Mouse (Mus musculus) spleen, adult 12 weeks (tissue): ENCODE measurements at regions not wholly inside any gene's neighbourhood (a gene's known extent, or its start where the extent isn't known, plus 50 kb on each side); places are given as distances from the start of the nearest gene placed in this dataset.

Experiments
- DNase-seq: peaks from one replicate; pipeline ENCODE4 v3.0.0; 2022; ENCODE audit warnings: low spot score

DNA sequence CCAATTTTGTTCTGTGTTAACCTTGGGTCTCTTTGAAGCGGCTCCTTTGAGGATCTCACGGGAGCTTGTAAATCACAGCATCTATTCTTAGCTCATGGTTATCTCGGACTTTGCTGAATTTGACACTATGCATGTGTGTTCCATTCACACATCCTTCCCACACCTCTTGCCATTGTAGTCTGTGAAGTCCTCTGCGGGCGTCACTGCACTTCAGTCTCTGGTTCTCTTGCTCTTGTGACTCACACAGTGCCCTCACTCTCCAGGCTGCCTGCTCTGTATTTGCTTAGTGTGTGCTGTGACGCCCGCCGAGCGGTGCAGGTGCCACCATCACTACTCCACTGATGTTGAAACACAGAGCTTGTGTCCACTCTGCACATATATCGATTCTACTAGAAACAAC lies 1271.2 kb downstream of the Synb start:
- DNase-seq = no peak

DNA sequence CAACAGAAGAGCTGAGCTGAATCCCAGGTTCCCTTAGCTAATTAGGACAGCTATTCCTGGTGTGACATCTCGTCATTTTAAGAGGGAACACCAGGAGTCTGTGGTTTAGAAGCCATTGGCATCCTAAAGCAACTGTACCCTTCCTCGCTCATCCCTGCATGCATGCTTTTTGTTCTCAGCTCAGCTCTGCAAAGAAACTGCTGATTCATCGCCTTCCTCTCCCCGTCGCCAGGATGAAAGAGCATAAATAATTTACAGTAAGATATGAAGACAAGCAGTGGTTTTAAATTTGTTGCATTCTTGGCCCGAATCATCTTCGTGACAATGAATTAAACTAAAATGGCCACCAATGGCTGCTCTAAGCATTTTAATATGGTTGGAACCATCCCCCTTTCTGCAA lies 1272.9 kb downstream of the Synb start:
- no peak for DNase-seq

DNA sequence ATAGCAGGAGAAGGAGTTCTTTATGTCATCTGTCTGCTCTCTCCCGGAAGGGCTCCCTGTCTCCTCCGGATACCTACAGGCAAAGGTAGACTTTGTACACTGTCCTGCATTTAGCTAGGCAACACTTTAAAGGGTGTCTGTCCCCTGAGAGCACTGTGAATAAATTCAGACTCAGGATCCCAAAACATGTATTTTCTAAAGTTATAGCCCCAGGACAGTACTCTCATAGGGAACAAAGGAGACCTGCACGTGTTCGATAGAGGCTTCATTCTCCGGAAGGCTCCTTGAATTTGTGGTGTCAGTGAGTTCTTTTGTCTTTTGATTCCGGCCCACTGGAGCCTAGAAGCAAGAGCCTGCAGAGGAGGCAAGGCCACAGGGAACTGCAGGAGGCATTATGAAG lies 1273.3 kb downstream of the Synb start:
- DNase-seq = no peak

DNA sequence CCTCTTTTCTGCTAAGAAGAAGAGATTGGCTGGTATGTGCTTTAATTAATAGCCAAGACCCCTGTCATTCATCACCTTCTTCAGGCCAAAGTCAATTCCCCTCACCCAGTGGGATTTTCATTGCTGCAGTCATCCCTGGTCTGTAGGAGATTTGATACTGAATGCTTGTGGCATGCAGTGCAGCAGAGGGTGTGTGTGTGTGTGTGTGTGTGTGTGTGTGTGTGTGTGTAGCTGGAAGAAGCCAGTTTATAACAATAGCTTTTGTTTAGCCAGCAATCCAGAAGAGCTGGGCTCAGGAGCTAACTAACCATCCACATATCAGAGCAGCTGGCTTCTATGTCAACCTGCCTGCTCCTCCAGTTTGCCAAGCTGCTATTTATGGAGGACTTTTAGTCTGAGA lies 1275.4 kb downstream of the Synb start:
- DNase-seq = no peak

DNA sequence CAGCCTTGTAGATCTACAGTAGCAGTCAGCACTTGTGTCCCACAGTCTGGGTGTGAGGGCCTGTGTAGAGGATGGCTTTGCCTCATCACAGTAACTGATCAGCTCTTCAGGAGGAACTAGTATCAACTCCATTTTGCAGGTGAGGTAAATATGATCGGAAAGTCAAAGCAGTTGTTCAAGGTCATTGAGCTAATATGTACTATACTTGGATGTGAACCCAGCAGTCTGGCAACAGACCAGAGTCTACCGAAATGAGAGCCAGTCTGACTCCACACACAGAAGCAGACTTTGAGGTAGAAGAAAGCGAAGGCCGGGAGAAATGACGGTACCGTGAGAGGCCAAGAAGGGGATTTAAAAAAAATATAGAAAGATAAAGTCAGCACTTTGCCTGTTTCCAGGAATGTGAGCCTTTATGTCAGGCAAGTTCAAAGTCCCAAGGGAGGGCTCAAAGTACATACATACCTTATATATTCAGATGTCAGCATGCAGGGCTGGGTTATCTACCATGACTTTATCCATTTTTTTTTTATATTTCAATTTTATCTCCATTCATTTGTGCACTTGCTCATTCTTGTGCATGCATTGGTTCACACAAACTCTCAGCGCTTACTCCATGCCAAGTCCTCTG lies 1297.2 kb downstream of the Synb start:
- no peak for DNase-seq

DNA sequence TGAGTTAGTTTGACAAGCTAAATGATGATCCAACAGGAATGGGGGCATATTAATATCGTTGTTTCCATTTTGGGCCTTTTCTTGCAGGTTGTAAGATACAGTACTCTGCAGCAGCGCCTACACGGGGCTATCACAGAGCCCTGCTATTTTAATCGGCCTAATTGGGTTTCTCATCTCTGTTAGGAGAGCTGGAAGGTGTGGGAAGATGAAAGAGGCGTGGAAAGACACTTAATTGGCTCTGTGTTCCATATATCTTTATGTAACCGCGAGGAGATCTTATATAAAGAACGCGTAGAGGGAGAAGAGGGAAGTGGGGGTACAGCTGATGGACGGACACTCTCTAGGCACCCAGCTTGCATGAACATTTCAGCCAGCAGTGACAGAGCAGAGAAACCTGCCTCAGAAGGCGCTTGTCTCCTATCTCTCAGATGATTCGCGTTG lies 1300.5 kb downstream of the Synb start:
- no peak for DNase-seq

DNA sequence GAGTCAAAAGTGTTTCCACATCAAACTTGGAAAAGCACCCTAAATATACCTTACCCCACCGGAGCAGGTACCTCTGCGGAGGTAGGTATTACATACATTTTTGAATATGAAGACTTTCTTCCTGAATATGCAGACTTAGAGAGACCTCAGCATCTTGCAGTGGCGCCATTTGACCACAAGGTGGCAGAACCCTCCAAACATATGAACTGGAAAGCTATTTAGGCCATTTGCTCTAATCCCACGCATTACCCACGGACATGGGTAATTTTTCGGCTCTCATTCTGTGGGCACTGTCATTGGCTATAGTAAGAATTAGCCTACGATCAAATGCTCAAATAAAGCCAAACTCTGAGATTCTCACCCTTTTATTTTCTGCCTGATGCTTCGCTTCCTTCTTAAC lies 1301.0 kb downstream of the Synb start:
- DNase-seq = peak; percentile 5

DNA sequence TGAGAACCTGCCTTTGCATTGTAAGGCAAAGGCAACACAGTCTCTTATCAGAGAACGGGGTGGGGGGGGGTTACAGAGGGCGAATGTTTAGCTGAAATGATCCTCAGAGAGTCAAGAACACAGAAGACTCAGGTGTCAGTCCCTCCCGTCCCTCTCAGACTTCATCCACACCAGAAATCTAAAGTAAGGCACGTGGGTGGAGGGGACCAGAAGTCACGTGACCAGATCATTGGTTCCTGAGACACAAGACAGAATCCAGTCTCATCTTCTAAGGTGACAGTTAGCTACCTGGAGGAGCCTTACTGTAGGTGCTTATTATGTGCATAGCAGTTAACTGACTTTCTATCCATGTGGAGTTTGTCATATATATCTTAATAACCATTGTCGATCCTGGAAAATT lies 1302.0 kb downstream of the Synb start:
- DNase-seq = no peak

DNA sequence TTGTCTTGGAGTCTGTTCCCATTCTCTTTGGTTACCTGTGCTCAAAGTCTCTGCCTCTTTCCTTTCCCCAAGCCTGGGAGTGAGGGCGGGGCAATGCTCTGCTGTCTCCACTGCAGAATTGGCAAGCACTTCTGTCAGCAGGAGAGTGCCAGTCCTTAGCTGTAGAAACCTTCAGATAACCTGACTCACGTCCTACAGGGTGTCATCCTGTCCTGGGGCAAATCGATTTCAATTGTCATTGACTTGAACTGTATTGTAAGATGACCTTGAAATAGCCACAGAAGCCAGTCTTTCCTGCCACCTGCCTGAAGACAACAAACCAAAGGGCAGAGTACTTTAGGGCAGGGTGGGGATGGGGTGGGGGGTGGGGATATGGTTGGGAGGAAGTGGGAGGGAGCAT lies 1303.8 kb downstream of the Synb start:
- no peak for DNase-seq
